13 mouse cellular contexts compared by ENCODE assay signal in genomic region chr10:39716936-39717335, GRCm38 (mm10).
"Had no signal": no experiment of that assay in that cellular context is flagged by ENCODE, and none has a peak within 500 bp of the region (broad histone marks: within the 10 kb centered on the region; RNA-seq: fewer than 3 reads in every experiment).

No protein-coding gene starts in this region.

- H3K9me3 ChIP-seq: limb, embryonic 15.5 days; liver, embryonic 12.5 days; megakaryocyte, embryonic 14.5 days; midbrain, embryonic 12.5 days; stomach, embryonic 15.5 days had no signal

- DNase-seq: kidney, adult 9 months; kidney, postnatal 4 days; lung, embryonic 14.5 days; lung, postnatal 10 days; lung, postnatal 4 days; right cerebral cortex, postnatal 14 days had no signal

- H3K9ac ChIP-seq: limb, embryonic 15.5 days; liver, embryonic 12.5 days; lung, embryonic 14.5 days; midbrain, embryonic 12.5 days; stomach, embryonic 15.5 days had no signal

- ATAC-seq: liver, embryonic 12.5 days had no signal

- H3K27ac ChIP-seq: kidney, postnatal 0 days; left cerebral cortex, adult 2 months; limb, embryonic 15.5 days; liver, embryonic 12.5 days; midbrain, embryonic 12.5 days; stomach, embryonic 15.5 days had no signal

- H3K4me2 ChIP-seq: limb, embryonic 15.5 days; liver, embryonic 12.5 days; lung, embryonic 14.5 days; midbrain, embryonic 12.5 days; stomach, embryonic 15.5 days had no signal

- H3K27me3 ChIP-seq: limb, embryonic 15.5 days; liver, embryonic 12.5 days; megakaryocyte, embryonic 14.5 days; midbrain, embryonic 12.5 days; stomach, embryonic 15.5 days had no signal

- H3K4me1 ChIP-seq: limb, embryonic 15.5 days; liver, embryonic 12.5 days; megakaryocyte, embryonic 14.5 days; midbrain, embryonic 12.5 days; stomach, embryonic 15.5 days had no signal

- H3K4me3 ChIP-seq: left cerebral cortex, adult 2 months; limb, embryonic 15.5 days; liver, embryonic 12.5 days; megakaryocyte, embryonic 14.5 days; midbrain, embryonic 12.5 days; stomach, embryonic 15.5 days had no signal

- H3K36me3 ChIP-seq: limb, embryonic 15.5 days; liver, embryonic 12.5 days; midbrain, embryonic 12.5 days; stomach, embryonic 15.5 days had no signal
